Mouse (Mus musculus): ENCODE measurements around the gene 5031410I06Rik. TPM values are rescaled to one million over a fixed set of nuclear protein-coding genes. Genes with fewer than 3 reads are reported as not detected.
"Not testable (repeated sequence)": the region's sequence is repeated elsewhere in the genome, so short reads cannot be mapped to it uniquely, and the experiment has no call there.

Gene 5031410I06Rik
- polyA plus RNA-seq (2014; fragmentation: Nextera tagmentation; extraction: Ambion mirVana) = not detected in 2 replicates

- no CpG with 5 or more reads among the region's 3 CpGs for WGBS (ENCODE audit: insufficient replicate concordance)
- H3K4me2 ChIP-seq; H3K36me3 ChIP-seq (ENCODE audit: control insufficient read depth, insufficient read depth, low read length); H3K4me1 ChIP-seq (ENCODE audit: control insufficient read depth, insufficient read depth, low read length); H3K27ac ChIP-seq (ENCODE audit: low read depth, low read length); H3K4me3 ChIP-seq (ENCODE audit: low read depth, low read length); ATAC-seq (replicated peaks; ENCODE audit: insufficient number of reproducible peaks, low FRiP score, low TSS enrichment); H3K9ac ChIP-seq (ENCODE audit: low read depth, low read length); H3K9me3 ChIP-seq (replicated peaks; ENCODE audit: control insufficient read depth, low read length); H3K27me3 ChIP-seq (ENCODE audit: control insufficient read depth, insufficient read depth, low read length): not testable (repeated sequence)
Measured at GRCm38 (mm10) chr5:26105262-26105661, at the start of gene 5031410I06Rik. 5031410I06Rik (minus strand) TSS chr5:26105362.

GRCm38 (mm10) chr5:26142891-26143290 is 37.7 kb upstream of the 5031410I06Rik start:
- ATAC-seq (replicated peaks; ENCODE audit: insufficient number of reproducible peaks, low FRiP score, low TSS enrichment) = no peak
- 84% methylated on average over 6 of the region's 6 CpGs for WGBS (ENCODE audit: insufficient replicate concordance)
- Histone ChIP-seq H3K9me3 (replicated peaks; ENCODE audit: control insufficient read depth, low read length) (no peaks in the 10 kb centered on the region), H3K27ac (ENCODE audit: low read depth, low read length) (no peak overlapping the region), H3K4me3 (ENCODE audit: low read depth, low read length) (no peak overlapping the region), H3K36me3 (ENCODE audit: control insufficient read depth, insufficient read depth, low read length) (no peaks in the 10 kb centered on the region), H3K9ac (ENCODE audit: low read depth, low read length) (no peak overlapping the region), H3K27me3 (ENCODE audit: control insufficient read depth, insufficient read depth, low read length) (no peaks in the 10 kb centered on the region), H3K4me1 (ENCODE audit: control insufficient read depth, insufficient read depth, low read length) (no peaks in the 10 kb centered on the region), H3K4me2 (no peak overlapping the region)

GRCm38 (mm10) chr5:26121321-26121720 is 16.2 kb upstream of the 5031410I06Rik start, which contains the start of gene Gm10220:
Gm10220 (minus strand) TSS chr5:26121421.
- H3K4me1 ChIP-seq (ENCODE audit: control insufficient read depth, insufficient read depth, low read length); H3K9me3 ChIP-seq (replicated peaks; ENCODE audit: control insufficient read depth, low read length); H3K4me2 ChIP-seq; ATAC-seq (replicated peaks; ENCODE audit: insufficient number of reproducible peaks, low FRiP score, low TSS enrichment); H3K36me3 ChIP-seq (ENCODE audit: control insufficient read depth, insufficient read depth, low read length); H3K4me3 ChIP-seq (ENCODE audit: low read depth, low read length); H3K27me3 ChIP-seq (ENCODE audit: control insufficient read depth, insufficient read depth, low read length); H3K27ac ChIP-seq (ENCODE audit: low read depth, low read length); H3K9ac ChIP-seq (ENCODE audit: low read depth, low read length): not testable (repeated sequence)
- WGBS (ENCODE audit: insufficient replicate concordance) = no CpG with 5 or more reads among the region's 3 CpGs

- not testable (repeated sequence) for H3K36me3 ChIP-seq (ENCODE audit: control insufficient read depth, insufficient read depth, low read length); H3K4me3 ChIP-seq (ENCODE audit: low read depth, low read length); ATAC-seq (replicated peaks; ENCODE audit: insufficient number of reproducible peaks, low FRiP score, low TSS enrichment); H3K4me1 ChIP-seq (ENCODE audit: control insufficient read depth, insufficient read depth, low read length); H3K9ac ChIP-seq (ENCODE audit: low read depth, low read length); H3K27me3 ChIP-seq (ENCODE audit: control insufficient read depth, insufficient read depth, low read length); H3K4me2 ChIP-seq; H3K9me3 ChIP-seq (replicated peaks; ENCODE audit: control insufficient read depth, low read length); H3K27ac ChIP-seq (ENCODE audit: low read depth, low read length)
- 58% methylated on average over 1 of the region's 1 CpGs for WGBS (ENCODE audit: insufficient replicate concordance)
Measured at GRCm38 (mm10) chr5:26089191-26089590, 16.0 kb downstream of the 5031410I06Rik start, which contains the start of gene Gm10471. Gm10471 (minus strand) TSS chr5:26089291.

GRCm38 (mm10) chr5:26079023-26079422 is 26.1 kb downstream of the 5031410I06Rik start:
- not testable (repeated sequence) for H3K4me3 ChIP-seq (ENCODE audit: low read depth, low read length); H3K36me3 ChIP-seq (ENCODE audit: control insufficient read depth, insufficient read depth, low read length); H3K9ac ChIP-seq (ENCODE audit: low read depth, low read length); H3K27me3 ChIP-seq (ENCODE audit: control insufficient read depth, insufficient read depth, low read length); ATAC-seq (replicated peaks; ENCODE audit: insufficient number of reproducible peaks, low FRiP score, low TSS enrichment); H3K9me3 ChIP-seq (replicated peaks; ENCODE audit: control insufficient read depth, low read length); H3K27ac ChIP-seq (ENCODE audit: low read depth, low read length); H3K4me2 ChIP-seq; H3K4me1 ChIP-seq (ENCODE audit: control insufficient read depth, insufficient read depth, low read length)

GRCm38 (mm10) chr5:26070716-26071115 is 34.4 kb downstream of the 5031410I06Rik start:
- Histone ChIP-seq H3K4me3 (ENCODE audit: low read depth, low read length) (no peak overlapping the region), H3K27me3 (ENCODE audit: control insufficient read depth, insufficient read depth, low read length) (no peaks in the 10 kb centered on the region), H3K36me3 (ENCODE audit: control insufficient read depth, insufficient read depth, low read length) (no peaks in the 10 kb centered on the region), H3K4me1 (ENCODE audit: control insufficient read depth, insufficient read depth, low read length) (no peaks in the 10 kb centered on the region), H3K9me3 (replicated peaks; ENCODE audit: control insufficient read depth, low read length) (no peaks in the 10 kb centered on the region), H3K9ac (ENCODE audit: low read depth, low read length) (no peak overlapping the region), H3K4me2 (no peak overlapping the region), H3K27ac (ENCODE audit: low read depth, low read length) (no peak overlapping the region)
- ATAC-seq (replicated peaks; ENCODE audit: insufficient number of reproducible peaks, low FRiP score, low TSS enrichment) = no peak
- WGBS (ENCODE audit: insufficient replicate concordance) = 79% methylated on average over 24 of the region's 24 CpGs

- WGBS (ENCODE audit: insufficient replicate concordance) = no CpG with 5 or more reads among the region's 2 CpGs
- not testable (repeated sequence) for ATAC-seq (replicated peaks; ENCODE audit: insufficient number of reproducible peaks, low FRiP score, low TSS enrichment); H3K9me3 ChIP-seq (replicated peaks; ENCODE audit: control insufficient read depth, low read length); H3K27ac ChIP-seq (ENCODE audit: low read depth, low read length); H3K36me3 ChIP-seq (ENCODE audit: control insufficient read depth, insufficient read depth, low read length); H3K9ac ChIP-seq (ENCODE audit: low read depth, low read length); H3K4me2 ChIP-seq; H3K4me3 ChIP-seq (ENCODE audit: low read depth, low read length); H3K4me1 ChIP-seq (ENCODE audit: control insufficient read depth, insufficient read depth, low read length); H3K27me3 ChIP-seq (ENCODE audit: control insufficient read depth, insufficient read depth, low read length)
Measured at GRCm38 (mm10) chr5:26058481-26058880, 46.7 kb downstream of the 5031410I06Rik start, which contains the start of gene Gm7347. Gm7347 (minus strand) TSS chr5:26058581.

Other genes starting within 250 kb of the 5031410I06Rik start
- 0.06 and 0.20 TPM in 2 replicates for gene Gm21663, start 163.0 kb downstream of the 5031410I06Rik start, polyA plus RNA-seq (2014; fragmentation: Nextera tagmentation; extraction: Ambion mirVana)
- 0.07 TPM in 1 of 2 replicates, not detected in the other for gene Gm21671, start 150.9 kb downstream of the 5031410I06Rik start, polyA plus RNA-seq (2014; fragmentation: Nextera tagmentation; extraction: Ambion mirVana)
- 0.16 and 0.27 TPM in 2 replicates for gene Gm21680, start 132.7 kb downstream of the 5031410I06Rik start, polyA plus RNA-seq (2014; fragmentation: Nextera tagmentation; extraction: Ambion mirVana)
- 0.23 and 0.26 TPM in 2 replicates for gene Gm21698, start 116.7 kb downstream of the 5031410I06Rik start, polyA plus RNA-seq (2014; fragmentation: Nextera tagmentation; extraction: Ambion mirVana)
- 0.31 TPM in 1 of 2 replicates, not detected in the other for gene Gm1979, start 100.6 kb downstream of the 5031410I06Rik start, polyA plus RNA-seq (2014; fragmentation: Nextera tagmentation; extraction: Ambion mirVana)
- gene Gm5862, start 82.4 kb downstream of the 5031410I06Rik start, polyA plus RNA-seq (2014; fragmentation: Nextera tagmentation; extraction: Ambion mirVana) = not detected in 2 replicates
- not detected in 2 replicates for gene Speer4a, start 65.8 kb downstream of the 5031410I06Rik start, polyA plus RNA-seq (2014; fragmentation: Nextera tagmentation; extraction: Ambion mirVana)
- gene Gm7347, start 46.8 kb downstream of the 5031410I06Rik start, polyA plus RNA-seq (2014; fragmentation: Nextera tagmentation; extraction: Ambion mirVana) = 0.07 TPM in 1 of 2 replicates, not detected in the other
- gene Gm10471, start 16.1 kb downstream of the 5031410I06Rik start, polyA plus RNA-seq (2014; fragmentation: Nextera tagmentation; extraction: Ambion mirVana) = not detected in 2 replicates
- not detected in 2 replicates for gene Gm10220, start 16.1 kb upstream of the 5031410I06Rik start, polyA plus RNA-seq (2014; fragmentation: Nextera tagmentation; extraction: Ambion mirVana)
- gene Gm7361, start 152.3 kb upstream of the 5031410I06Rik start, polyA plus RNA-seq (2014; fragmentation: Nextera tagmentation; extraction: Ambion mirVana) = 0.15 TPM in 1 of 2 replicates, not detected in the other

All from heart, embryonic 11.5 days (tissue).